In the genomic region with DNA sequence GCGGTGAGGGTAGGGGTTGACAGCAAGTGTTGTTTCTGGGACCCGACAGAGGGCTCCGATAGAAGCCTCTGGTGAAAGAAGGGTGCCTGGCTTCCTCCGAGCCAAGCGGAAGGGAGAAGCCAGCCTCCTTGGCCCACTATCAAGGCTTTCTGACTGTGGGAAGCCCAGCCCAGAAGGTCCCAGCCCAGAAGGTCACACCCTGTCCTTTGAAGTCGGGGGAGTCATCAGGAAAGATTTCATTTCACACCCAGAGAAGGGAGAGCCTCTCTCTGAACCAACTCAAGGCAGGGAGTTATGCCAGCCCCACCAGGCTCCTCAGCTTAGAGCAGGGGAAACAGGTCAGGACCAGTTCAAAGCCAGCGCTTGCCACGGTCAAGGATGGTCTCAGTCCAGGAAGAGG, we compare ENCODE assay signal across 10 mouse cellular contexts.
DNase-seq lines count a peak whose midpoint lies in the region; ATAC-seq and TF ChIP-seq lines count a peak whose summit lies in the region.
"Had no signal": no experiment of that assay in that cellular context is flagged by ENCODE, and none has a peak within 500 bp of the region (broad histone marks: within the 10 kb centered on the region; RNA-seq: fewer than 3 reads in every experiment).

No protein-coding gene starts in this region.

- H3K4me1 ChIP-seq in hindbrain, embryonic 14.5 days (replicated peaks; ENCODE audit: control insufficient read depth, insufficient read depth, low read length) = no peaks in the 10 kb centered on the region
- peaks cover 10% of the 10 kb centered on the region for H3K4me1 ChIP-seq in hindbrain, embryonic 12.5 days
- H3K4me1 ChIP-seq in olfactory bulb, adult 2 months (ENCODE audit: control insufficient read depth, insufficient read depth, low read length) = peaks cover 25% of the 10 kb centered on the region

- TF ChIP-seq CTCF in olfactory bulb, adult 2 months (IDR thresholded peaks at IDR 0.05; ENCODE audit: insufficient read depth, low read depth, low read length) = no peak

- no peaks in the 10 kb centered on the region for H3K36me3 ChIP-seq in hindbrain, embryonic 14.5 days (replicated peaks; ENCODE audit: control insufficient read depth, insufficient read depth)
- no peaks in the 10 kb centered on the region for H3K36me3 ChIP-seq in hindbrain, embryonic 12.5 days
- H3K36me3 ChIP-seq: G1E had no signal

- no peak for TF ChIP-seq POLR2A in olfactory bulb, adult 2 months (IDR thresholded peaks at IDR 0.05; ENCODE audit: insufficient read depth, low read depth, low read length)

- 85% methylated on average over 8 of the region's 8 CpGs for WGBS in hindbrain, embryonic 14.5 days
- 84% methylated on average over 8 of the region's 8 CpGs for WGBS in hindbrain, embryonic 12.5 days
- 62% methylated on average over 8 of the region's 8 CpGs for WGBS in olfactory bulb, adult 2 months

- no peak for DNase-seq in hindbrain, embryonic 14.5 days (ENCODE audit: low spot score)
- DNase-seq in adrenal gland, postnatal 36 days = peak; percentile 91
- peak; percentile 70 for DNase-seq in heart, postnatal 4 days
- DNase-seq in cerebellum, adult 11-12 months = no peak
- no peak for DNase-seq in T-cell, adult 2 months (ENCODE audit: low spot score)
- no peak for DNase-seq in spleen, postnatal 4 days (ENCODE audit: low spot score in 2 of 2)

- H3K9ac ChIP-seq in hindbrain, embryonic 14.5 days = no peak overlapping the region
- H3K9ac ChIP-seq in hindbrain, embryonic 12.5 days = no peak overlapping the region

- no peaks in the 10 kb centered on the region for H3K9me3 ChIP-seq in hindbrain, embryonic 14.5 days (ENCODE audit: control insufficient read depth, low read length)
- H3K9me3 ChIP-seq in hindbrain, embryonic 12.5 days (replicated peaks) = no peaks in the 10 kb centered on the region

- no peaks in the 10 kb centered on the region for H3K27me3 ChIP-seq in hindbrain, embryonic 14.5 days (ENCODE audit: control insufficient read depth, insufficient read depth, low read length)
- no peaks in the 10 kb centered on the region; the same call in 1 of the 2 replicates for H3K27me3 ChIP-seq in hindbrain, embryonic 12.5 days

- H3K4me2 ChIP-seq in hindbrain, embryonic 14.5 days (replicated peaks) = no peak overlapping the region
- H3K4me2 ChIP-seq in hindbrain, embryonic 12.5 days (replicated peaks) = no peak overlapping the region

- ATAC-seq in hindbrain, embryonic 14.5 days (ENCODE audit: low FRiP score) = no peak
- ATAC-seq in hindbrain, embryonic 12.5 days (ENCODE audit: low FRiP score) = no peak

- no peak overlapping the region for H3K4me3 ChIP-seq in hindbrain, embryonic 14.5 days (replicated peaks; ENCODE audit: low read length)
- no peak overlapping the region for H3K4me3 ChIP-seq in hindbrain, embryonic 12.5 days
- H3K4me3 ChIP-seq in olfactory bulb, adult 2 months (ENCODE audit: insufficient read depth, low read depth, low read length) = no peak overlapping the region
- H3K4me3 ChIP-seq: erythroblast, embryonic 14.5 days had no signal

- 0 out of 2 replicates have a peak overlapping the region, but pooled peaks have one; percentile 20 for H3K27ac ChIP-seq in hindbrain, embryonic 14.5 days
- H3K27ac ChIP-seq in hindbrain, embryonic 12.5 days = no peak overlapping the region
- H3K27ac ChIP-seq in olfactory bulb, adult 2 months (ENCODE audit: insufficient read depth, low read depth, low read length) = peak overlapping the region; percentile 61; the same call in 1 of the 2 replicates

Comparison
In these comparisons a context has a peak if more than half of its experiments do, and no peak if none do; other contexts are left out.
1. DNase-seq: peak in adrenal gland, postnatal 36 days (2 of 2) and heart, postnatal 4 days (single experiment); none in hindbrain, embryonic 14.5 days (single experiment), cerebellum, adult 11-12 months (single experiment), T-cell, adult 2 months (single experiment) and spleen, postnatal 4 days (0 of 2).